Mouse (Mus musculus) embryonic facial prominence, embryonic 13.5 days (tissue): Measurements from ENCODE around the gene Ston2. TPM values are rescaled to one million over a fixed set of nuclear protein-coding genes. Genes with fewer than 3 reads are reported as not detected.

Source experiments
- ATAC-seq: fragments of 200-750 bp; cut with Nextera tagmentation; 2 replicates; pipeline ENCODE4 v1.8.0; 2017; ENCODE audit warnings: low read depth; ENCODE audit not compliant: insufficient number of reproducible peaks, insufficient read depth, low FRiP score, low TSS enrichment
- H3K27ac ChIP-seq: fragments of 300-500 bp; sonication (generic); 2 replicates; pipeline ENCODE4 v1.5.1; 2015; ENCODE audit warnings: moderate library complexity, mild to moderate bottlenecking, inconsistent platforms
- H3K27me3 ChIP-seq: fragments of 300-500 bp; sonication (generic); 2 replicates; pipeline ENCODE4 v1.6.1; 2015; ENCODE audit warnings: mild to moderate bottlenecking, inconsistent platforms
- H3K36me3 ChIP-seq: fragments of 300-500 bp; sonication (generic); 2 replicates; pipeline ENCODE4 v1.6.1; 2015; ENCODE audit warnings: mild to moderate bottlenecking, inconsistent platforms
- H3K4me1 ChIP-seq: fragments of 300-500 bp; sonication (generic); 2 replicates; pipeline ENCODE4 v1.6.1; 2015; ENCODE audit warnings: inconsistent platforms
- H3K4me2 ChIP-seq: fragments of 300-500 bp; sonication (generic); 2 replicates; pipeline ENCODE4 v1.6.1; 2015; ENCODE audit warnings: moderate library complexity, mild to moderate bottlenecking, inconsistent platforms
- H3K4me3 ChIP-seq: fragments of 300-500 bp; sonication (generic); 2 replicates; pipeline ENCODE4 v1.5.1; 2015; ENCODE audit warnings: mild to moderate bottlenecking, inconsistent platforms
- H3K9ac ChIP-seq: fragments of 300-500 bp; sonication (generic); 2 replicates; pipeline ENCODE4 v1.6.1; 2015; ENCODE audit warnings: mild to moderate bottlenecking, inconsistent platforms
- H3K9me3 ChIP-seq: fragments of 300-500 bp; sonication (generic); 2 replicates; pipeline ENCODE4 v1.6.1; 2016; ENCODE audit warnings: inconsistent platforms
- WGBS: fragments of 180-500 bp; shearing (Covaris S2); methylation state at CpG from one replicate; pipeline ENCODE4 v1.1.7; 2015; ENCODE audit warnings: mixed read lengths; 5-methylcytosine and 5-hydroxymethylcytosine counted together
- polyA plus RNA-seq: library from polyadenylated mRNA; unstranded; fragments of >200 nt; fragmentation: Nextera tagmentation; extraction: Ambion mirVana; gene quantifications from 2 replicates; pipeline ENCODE4 v1.2.1, GENCODE M21; 2015

Ston2 gene
- polyA plus RNA-seq, 1 experiment from 2014 or later: 7.5 TPM

- 71% methylated on average over 3 of the region's 3 CpGs for WGBS
Observed at GRCm38 (mm10) chr12:91804262-91804661, 16.1 kb upstream of the Ston2 start.

GRCm38 (mm10) chr12:91803207-91803932 is 15.2 kb upstream of the Ston2 start:
- Histone ChIP-seq H3K9me3 (no peaks in the 10 kb centered on the region), H3K4me1 (no peaks in the 10 kb centered on the region), H3K36me3 (peaks cover 6% of the 10 kb centered on the region; the same call in 1 of the 2 replicates), H3K4me3 (no peak overlapping the region), H3K27me3 (no peaks in the 10 kb centered on the region), H3K9ac (no peak overlapping the region), H3K4me2 (no peak overlapping the region), H3K27ac (no peak overlapping the region)
- WGBS: 86% methylated on average over 13 of the region's 13 CpGs
- ATAC-seq: no peak

More at GRCm38 (mm10) chr12:91804262-91804661, 16.1 kb upstream of the Ston2 start:
- Histone ChIP-seq H3K9me3 (no peaks in the 10 kb centered on the region), H3K36me3 (peaks cover 15% of the 10 kb centered on the region), H3K27me3 (no peaks in the 10 kb centered on the region), H3K4me1 (no peaks in the 10 kb centered on the region), H3K4me2 (no peak overlapping the region), H3K9ac (no peak overlapping the region), H3K4me3 (no peak overlapping the region), H3K27ac (no peak overlapping the region)
- ATAC-seq: no peak

GRCm38 (mm10) chr12:91802586-91803206 is 14.5 kb upstream of the Ston2 start:
- no peaks in the 10 kb centered on the region for H3K27me3 ChIP-seq
- no peak overlapping the region for H3K4me2 ChIP-seq
- no peaks in the 10 kb centered on the region for H3K4me1 ChIP-seq
- 0 out of 2 replicates have a peak, but pooled peaks cover 1% of the 10 kb centered on the region for H3K36me3 ChIP-seq
- H3K9me3 ChIP-seq: no peaks in the 10 kb centered on the region
- WGBS: 89% methylated on average over 12 of the region's 12 CpGs
- H3K9ac ChIP-seq: no peak overlapping the region
- H3K27ac ChIP-seq: no peak overlapping the region
- no peak for ATAC-seq
- no peak overlapping the region for H3K4me3 ChIP-seq

DNA sequence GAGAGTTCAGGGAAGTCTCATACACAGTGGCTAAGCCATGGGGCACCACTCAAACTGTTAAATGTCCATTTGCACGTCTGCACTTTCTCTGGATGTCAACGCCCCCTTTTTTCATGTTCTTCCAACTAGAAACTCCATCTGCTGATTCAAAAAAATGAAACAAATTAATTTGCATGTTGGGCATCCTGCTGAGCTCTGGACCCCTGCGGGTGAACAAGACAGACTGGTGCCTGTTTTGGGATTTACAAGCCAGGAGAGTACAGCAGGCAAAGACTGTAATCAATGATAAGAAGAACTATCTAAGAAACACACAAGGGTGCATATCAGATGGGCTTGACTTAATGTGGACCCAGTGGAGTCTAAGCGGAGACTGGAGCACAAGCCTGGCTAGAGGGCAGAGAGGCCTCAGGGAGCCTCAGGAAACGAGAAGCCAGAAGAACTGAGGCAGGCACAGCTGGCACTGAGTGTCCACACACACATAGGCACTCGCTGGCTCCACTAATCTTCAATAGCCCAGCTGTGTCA is 12.7 kb upstream of the Ston2 start:
- no peaks in the 10 kb centered on the region for H3K9me3 ChIP-seq
- no peaks in the 10 kb centered on the region for H3K4me1 ChIP-seq
- H3K27ac ChIP-seq: no peak overlapping the region
- WGBS: 74% methylated on average over 6 of the region's 6 CpGs
- no peak for ATAC-seq
- H3K36me3 ChIP-seq: no peaks in the 10 kb centered on the region
- H3K27me3 ChIP-seq: no peaks in the 10 kb centered on the region
- H3K9ac ChIP-seq: no peak overlapping the region
- no peak overlapping the region for H3K4me2 ChIP-seq
- no peak overlapping the region for H3K4me3 ChIP-seq

GRCm38 (mm10) chr12:91799821-91800335 is 11.7 kb upstream of the Ston2 start:
- 77% methylated on average over 12 of the region's 12 CpGs for WGBS
- no peak overlapping the region for H3K4me3 ChIP-seq
- H3K4me1 ChIP-seq: no peaks in the 10 kb centered on the region

DNA sequence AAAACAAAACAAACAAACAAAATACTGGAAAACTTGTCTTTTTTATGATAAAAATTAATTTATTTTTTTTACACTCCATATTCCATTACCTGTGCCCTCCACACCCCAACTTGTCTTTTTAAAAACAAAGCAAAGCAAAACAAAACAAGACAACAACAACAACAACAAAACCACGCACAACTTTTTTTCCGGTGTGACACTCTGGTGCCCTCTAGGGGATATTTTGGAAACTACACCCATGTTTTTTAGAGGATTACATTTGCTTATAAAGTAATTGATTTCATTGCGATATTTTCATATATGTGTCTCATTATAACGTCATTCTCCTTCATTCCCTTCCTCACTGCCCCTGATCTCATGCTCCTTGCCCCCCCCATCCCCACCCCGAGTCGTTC is 11.2 kb upstream of the Ston2 start:
- Histone ChIP-seq H3K36me3 (no peaks in the 10 kb centered on the region), H3K9me3 (no peaks in the 10 kb centered on the region), H3K4me1 (no peaks in the 10 kb centered on the region), H3K9ac (no peak overlapping the region), H3K27ac (no peak overlapping the region), H3K4me3 (no peak overlapping the region), H3K4me2 (no peak overlapping the region), H3K27me3 (no peaks in the 10 kb centered on the region)
- 25% methylated on average over 6 of the region's 6 CpGs for WGBS
- ATAC-seq: no peak

More at GRCm38 (mm10) chr12:91799821-91800335, 11.7 kb upstream of the Ston2 start:
- Histone ChIP-seq H3K9me3 (no peaks in the 10 kb centered on the region), H3K9ac (no peak overlapping the region), H3K4me2 (no peak overlapping the region), H3K36me3 (no peaks in the 10 kb centered on the region), H3K27ac (no peak overlapping the region), H3K27me3 (no peaks in the 10 kb centered on the region)
- no peak for ATAC-seq

DNA sequence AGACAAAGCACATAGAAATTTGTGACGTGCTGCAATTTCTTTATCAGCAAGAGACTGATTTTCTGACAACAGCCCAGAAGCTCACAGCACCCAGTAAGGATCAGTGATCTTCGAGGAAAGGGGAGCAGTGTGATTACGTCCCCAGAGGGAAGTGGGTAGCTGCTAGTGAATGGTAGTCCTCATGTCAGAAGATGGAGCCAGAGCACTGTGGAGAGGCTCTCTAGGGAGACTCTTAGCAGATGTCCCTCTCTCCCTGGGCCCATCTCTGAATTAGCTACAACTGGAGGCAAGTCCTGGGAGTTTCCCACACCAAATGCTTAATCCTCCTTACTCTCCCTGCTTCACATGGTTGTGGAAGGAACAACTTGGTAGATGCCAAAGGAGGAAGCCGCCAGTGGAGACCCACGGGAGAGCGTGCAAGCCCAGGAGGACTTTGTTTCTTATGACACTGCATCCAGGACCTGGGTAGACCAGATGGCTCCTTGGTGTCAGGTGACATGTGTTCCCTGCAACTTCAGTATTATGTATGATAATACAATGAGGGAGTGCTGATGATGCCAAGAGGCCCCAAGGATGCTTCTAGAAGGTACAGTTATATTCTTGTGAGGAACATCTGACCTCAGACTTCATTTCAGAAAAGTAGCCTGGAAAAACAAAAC is 10.7 kb upstream of the Ston2 start:
- no peaks in the 10 kb centered on the region for H3K9me3 ChIP-seq
- no peaks in the 10 kb centered on the region for H3K4me1 ChIP-seq
- no peaks in the 10 kb centered on the region for H3K27me3 ChIP-seq
- H3K9ac ChIP-seq: no peak overlapping the region
- WGBS: 78% methylated on average over 6 of the region's 6 CpGs
- no peak for ATAC-seq
- no peak overlapping the region for H3K4me3 ChIP-seq
- H3K36me3 ChIP-seq: no peaks in the 10 kb centered on the region
- H3K4me2 ChIP-seq: no peak overlapping the region
- H3K27ac ChIP-seq: no peak overlapping the region

GRCm38 (mm10) chr12:91796774-91797173 is 8.6 kb upstream of the Ston2 start:
- no peak overlapping the region for H3K4me2 ChIP-seq
- 84% methylated on average over 4 of the region's 4 CpGs for whole genome bisulfite sequencing
- no peaks in the 10 kb centered on the region for H3K27me3 ChIP-seq
- no peaks in the 10 kb centered on the region for H3K9me3 ChIP-seq
- no peak overlapping the region for H3K4me3 ChIP-seq
- no peaks in the 10 kb centered on the region for H3K4me1 ChIP-seq
- no peak overlapping the region for H3K9ac ChIP-seq
- no peak overlapping the region for H3K27ac ChIP-seq
- no peaks in the 10 kb centered on the region for H3K36me3 ChIP-seq
- no peak for ATAC-seq

DNA sequence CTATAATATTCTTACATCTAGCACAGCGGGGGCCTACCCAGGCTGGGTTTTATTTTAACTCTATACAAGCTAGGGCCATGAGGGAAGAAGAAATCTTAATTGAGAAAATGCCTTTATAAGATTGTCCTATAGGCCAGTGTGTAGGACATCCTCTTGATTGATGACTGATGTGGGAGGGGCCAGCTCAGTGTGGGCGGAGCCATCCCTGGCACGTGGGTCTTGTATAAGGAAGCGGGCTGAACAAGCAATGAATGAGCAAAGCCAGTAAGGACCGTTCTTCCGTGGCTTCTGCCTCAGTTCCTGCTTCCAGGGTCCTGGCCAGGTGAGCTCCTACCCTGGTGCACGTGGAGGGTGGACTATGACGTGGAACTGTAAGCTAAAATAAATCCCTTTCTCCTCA is 5.1 kb upstream of the Ston2 start:
- no peak for ATAC-seq
- Histone ChIP-seq H3K27ac (no peak overlapping the region), H3K4me3 (no peak overlapping the region), H3K9ac (no peak overlapping the region), H3K9me3 (no peaks in the 10 kb centered on the region), H3K36me3 (no peaks in the 10 kb centered on the region), H3K4me1 (no peaks in the 10 kb centered on the region), H3K27me3 (no peaks in the 10 kb centered on the region), H3K4me2 (no peak overlapping the region)
- WGBS: 76% methylated on average over 8 of the region's 8 CpGs

DNA sequence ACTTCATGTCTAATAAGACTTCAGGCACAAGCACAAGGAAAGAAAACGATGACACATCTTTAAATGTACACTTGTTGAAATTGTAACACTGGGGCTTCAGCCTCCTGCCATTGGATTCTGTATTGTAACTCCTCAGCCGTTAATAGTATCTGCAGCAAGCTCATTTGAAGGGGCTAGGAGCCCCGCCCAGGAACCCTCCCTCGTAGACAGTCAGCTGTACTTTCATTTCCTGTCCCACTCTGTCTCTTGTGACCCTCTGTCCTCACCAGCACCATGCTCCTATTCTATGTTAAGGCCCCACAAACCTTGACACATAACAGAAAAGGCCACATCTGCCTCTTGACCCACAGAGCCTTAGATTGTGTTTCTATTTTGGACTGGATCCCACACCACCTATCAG is 3.6 kb upstream of the Ston2 start:
- Histone ChIP-seq H3K4me3 (no peak overlapping the region), H3K36me3 (no peaks in the 10 kb centered on the region), H3K27ac (no peak overlapping the region), H3K9me3 (no peaks in the 10 kb centered on the region), H3K9ac (no peak overlapping the region), H3K4me1 (no peaks in the 10 kb centered on the region), H3K4me2 (no peak overlapping the region), H3K27me3 (no peaks in the 10 kb centered on the region)
- ATAC-seq: no peak
- 67% methylated on average over 4 of the region's 4 CpGs for WGBS

- no peak overlapping the region for H3K9ac ChIP-seq
- H3K27me3 ChIP-seq: no peaks in the 10 kb centered on the region
- peaks cover 9% of the 10 kb centered on the region for H3K4me1 ChIP-seq
- no peak for ATAC-seq
- WGBS: 52% methylated on average over 6 of the region's 6 CpGs
- no peak overlapping the region for H3K27ac ChIP-seq
- H3K4me3 ChIP-seq: no peak overlapping the region
- no peak overlapping the region for H3K4me2 ChIP-seq
- no peaks in the 10 kb centered on the region for H3K9me3 ChIP-seq
- H3K36me3 ChIP-seq: no peaks in the 10 kb centered on the region
Observed at GRCm38 (mm10) chr12:91789801-91790200, 1.6 kb upstream of the Ston2 start.
